11 mouse cellular contexts compared by ENCODE assay signal in genomic region chr13:54378051-54378450, GRCm38 (mm10). TPM values are rescaled to one million over a fixed set of nuclear protein-coding genes. Genes with fewer than 3 reads are reported as not detected.
DNase-seq lines count a peak whose midpoint lies in the region; ATAC-seq and TF ChIP-seq lines count a peak whose summit lies in the region.
"Had no signal": no experiment of that assay in that cellular context is flagged by ENCODE, and none has a peak within 500 bp of the region (broad histone marks: within the 10 kb centered on the region; RNA-seq: fewer than 3 reads in every experiment).

No protein-coding gene starts in this region.

- TF ChIP-seq EP300 in lung, postnatal 0 days (IDR thresholded peaks at IDR 0.05), result no peak

- H3K36me3 ChIP-seq in lung, postnatal 0 days (ENCODE audit: insufficient read depth, low read length), result no peaks in the 10 kb centered on the region
- H3K36me3 ChIP-seq: heart, embryonic 15.5 days; liver, embryonic 15.5 days had no signal

- no peak overlapping the region for H3K4me3 ChIP-seq in lung, postnatal 0 days (ENCODE audit: low read depth, low read length)
- H3K4me3 ChIP-seq: heart, embryonic 15.5 days; liver, embryonic 15.5 days; myocyte had no signal

- peak; percentile 21 for DNase-seq in embryo, embryonic 10.5 days (ENCODE audit: low spot score)
- DNase-seq in embryo, embryonic 10 days (ENCODE audit: low spot score), result no peak
- no peak for DNase-seq in lung, postnatal 0 days (ENCODE audit: low spot score)
- DNase-seq in lung, adult 18-20 months, result no peak
- peak; percentile 5 for DNase-seq in c-Kit-negative CD71-positive TER-119-positive erythroid progenitor cells, embryonic 14.5 days (ENCODE audit: low read depth, low spot score)
- peak; percentile 33 for DNase-seq in retina, postnatal 1 day
- DNase-seq in spleen, adult 12 weeks (ENCODE audit: low spot score), result no peak

- H3K4me1 ChIP-seq in lung, postnatal 0 days (ENCODE audit: insufficient read depth, low read depth, low read length), result no peaks in the 10 kb centered on the region
- H3K4me1 ChIP-seq: heart, embryonic 15.5 days; liver, embryonic 15.5 days had no signal

- no peaks in the 10 kb centered on the region for H3K27me3 ChIP-seq in lung, postnatal 0 days (replicated peaks; ENCODE audit: insufficient read depth, low read length)

- 71% methylated on average over 3 of the region's 3 CpGs for WGBS in lung, postnatal 0 days

- H3K27ac ChIP-seq in lung, postnatal 0 days (ENCODE audit: low read length), result no peak overlapping the region
- H3K27ac ChIP-seq: heart, embryonic 15.5 days; liver, embryonic 15.5 days had no signal

- H3K9ac ChIP-seq in lung, postnatal 0 days (replicated peaks; ENCODE audit: low read depth), result no peak overlapping the region
- H3K9ac ChIP-seq: heart, embryonic 15.5 days; liver, embryonic 15.5 days had no signal

- H3K4me2 ChIP-seq in lung, postnatal 0 days (replicated peaks; ENCODE audit: low read depth, low read length), result no peak overlapping the region
- H3K4me2 ChIP-seq: heart, embryonic 15.5 days; liver, embryonic 15.5 days had no signal

- H3K9me3 ChIP-seq in lung, postnatal 0 days (ENCODE audit: low read length), result no peaks in the 10 kb centered on the region
- H3K9me3 ChIP-seq: heart, embryonic 15.5 days; liver, embryonic 15.5 days had no signal

- ATAC-seq in lung, postnatal 0 days, result no peak
- ATAC-seq in megakaryocyte progenitor cell, adult 5-6 weeks (replicated peaks; ENCODE audit: poor library complexity), result no peak

- peak; percentile 39 for TF ChIP-seq CTCF in lung, postnatal 0 days (IDR thresholded peaks at IDR 0.05)

RNA-seq across cellular contexts. Expression of gene Cplx2, which starts 6.9 kb away (rescaled TPM):
- 3.0 and 3.1 TPM in 2 replicates for polyA plus RNA-seq in lung, postnatal 0 days (2015; fragmentation: Nextera tagmentation; extraction: Ambion mirVana)
- total RNA-seq in megakaryocyte progenitor cell, adult 5-6 weeks (2015), result 0.10 and 0.54 TPM in 2 replicates
- total RNA-seq in megakaryocyte progenitor cell, adult 5-6 weeks (2017), result 0.14 TPM in 1 of 2 replicates, not detected in the other

Comparison
In these comparisons a context has a peak if more than half of its experiments do, and no peak if none do; other contexts are left out.
1. DNase-seq: peak in embryo, embryonic 10.5 days (single experiment), c-Kit-negative CD71-positive TER-119-positive erythroid progenitor cells, embryonic 14.5 days (single experiment) and retina, postnatal 1 day (single experiment); none in embryo, embryonic 10 days (single experiment), lung, postnatal 0 days (single experiment), lung, adult 18-20 months (0 of 2) and spleen, adult 12 weeks (single experiment).